Mouse (Mus musculus): ENCODE results near the gene Mvp.

Mvp gene

GRCm38 (mm10) chr7:127019306-127019960 lies 5.0 kb upstream of the Mvp start:
- 36% methylated on average over 14 of the region's 14 CpGs for WGBS

- WGBS: 65% methylated on average over 15 of the region's 15 CpGs
Measured at GRCm38 (mm10) chr7:127018416-127019305, 4.2 kb upstream of the Mvp start.

DNA sequence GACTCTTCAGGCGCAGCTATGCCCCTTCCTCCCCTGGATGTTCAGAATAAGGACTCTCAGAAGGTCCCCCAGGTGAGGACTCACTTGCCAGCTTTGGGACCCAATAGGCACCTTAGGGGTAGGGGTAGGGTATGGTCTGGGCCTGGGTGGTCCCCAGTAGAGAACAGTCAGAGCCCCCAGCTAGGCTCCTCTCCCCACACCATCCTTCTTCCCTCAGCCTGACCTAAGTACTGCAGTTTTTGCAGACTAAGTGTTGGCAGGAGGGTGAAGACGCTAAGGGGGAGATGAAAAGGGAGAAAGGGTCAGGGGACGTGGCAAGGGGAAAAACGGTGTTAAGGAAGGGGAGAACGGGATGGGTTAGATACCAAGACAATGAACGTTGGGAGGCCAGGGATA lies 3.5 kb upstream of the Mvp start:
- 33% methylated on average over 6 of the region's 6 CpGs for WGBS

DNA sequence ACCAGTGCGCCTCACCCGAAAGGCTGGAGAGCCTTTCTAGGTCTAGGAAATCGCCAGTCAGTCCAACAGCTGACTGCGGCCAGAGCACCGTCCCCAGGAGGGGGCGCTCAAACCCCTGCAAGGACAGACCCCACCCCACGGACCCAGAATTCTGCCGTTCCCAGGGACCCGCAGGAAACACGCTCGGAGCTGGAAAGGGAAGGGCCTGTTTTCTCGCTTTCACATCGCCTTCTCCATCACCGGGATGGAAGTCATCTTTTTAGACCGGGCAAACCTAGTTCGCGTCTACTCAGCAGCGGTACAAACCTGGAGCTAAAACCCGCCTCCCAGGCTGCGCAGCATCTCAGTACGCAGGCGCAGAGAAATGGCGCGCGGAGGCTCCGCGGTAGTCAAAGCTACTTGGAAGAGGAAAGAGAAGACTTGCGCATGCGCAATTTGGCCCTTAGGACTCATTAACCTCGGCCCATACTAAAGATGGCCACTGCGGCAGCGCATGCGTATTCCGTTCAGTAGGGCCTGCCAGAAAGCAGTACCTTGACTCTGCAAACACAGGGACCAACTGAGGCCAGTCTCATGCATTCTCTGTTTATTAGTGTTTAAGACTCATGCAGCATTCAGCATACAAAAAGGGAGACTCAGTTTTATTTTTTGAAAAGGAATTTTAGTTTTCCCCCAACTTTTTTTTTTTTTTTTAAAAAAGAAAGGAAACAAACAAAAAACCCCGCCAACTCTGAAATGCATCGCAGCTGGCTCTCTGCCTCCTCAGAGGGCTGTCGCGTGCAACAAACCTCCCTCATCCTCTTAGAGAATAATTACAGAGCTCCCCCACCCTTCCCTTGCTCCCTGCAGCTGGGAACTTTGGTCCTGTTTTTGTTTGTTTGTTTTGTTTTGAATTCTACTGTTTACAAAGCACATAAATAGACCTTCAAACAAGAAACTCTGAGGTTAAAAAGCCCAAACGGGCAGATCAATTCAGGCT lies 2.8 kb upstream of the Mvp start, which contains the start of gene Pagr1a:
Gene Pagr1a (minus strand): TSS at position 382 of the 979 bp plus-strand sequence.
- WGBS: under 1% methylated on average over 39 of the region's 39 CpGs

GRCm38 (mm10) chr7:127016486-127016938 lies 2.1 kb upstream of the Mvp start:
- WGBS: 2% methylated on average over 22 of the region's 22 CpGs

DNA sequence TGATC lies 1.9 kb upstream of the Mvp start, which contains the start of gene Pagr1b:
Gene Pagr1b (minus strand): TSS at position 4 of the 5 bp plus-strand sequence.

DNA sequence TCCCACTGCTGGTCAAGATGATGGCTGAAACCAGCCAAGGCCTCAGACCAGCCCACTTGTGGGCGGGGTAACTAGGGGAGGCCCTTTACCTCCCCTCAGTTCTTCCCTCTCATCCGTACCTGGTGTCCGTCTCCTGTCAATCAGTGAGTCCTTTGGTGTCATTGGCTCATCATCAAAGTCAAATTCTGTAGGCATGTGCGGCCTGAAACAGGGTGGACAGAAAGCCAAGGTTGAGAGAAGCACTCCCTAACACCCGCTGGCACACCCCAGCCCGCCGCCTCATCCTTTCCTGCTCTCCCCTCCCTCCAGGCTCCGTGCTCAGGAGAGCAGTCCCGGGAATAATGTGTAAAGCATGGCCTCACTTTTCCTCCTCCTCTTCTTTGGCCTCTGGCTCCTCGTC lies 1.7 kb upstream of the Mvp start:
- WGBS: 3% methylated on average over 10 of the region's 10 CpGs

GRCm38 (mm10) chr7:127014993-127015392 lies 572 bp upstream of the Mvp start:
- WGBS: 87% methylated on average over 12 of the region's 12 CpGs

DNA sequence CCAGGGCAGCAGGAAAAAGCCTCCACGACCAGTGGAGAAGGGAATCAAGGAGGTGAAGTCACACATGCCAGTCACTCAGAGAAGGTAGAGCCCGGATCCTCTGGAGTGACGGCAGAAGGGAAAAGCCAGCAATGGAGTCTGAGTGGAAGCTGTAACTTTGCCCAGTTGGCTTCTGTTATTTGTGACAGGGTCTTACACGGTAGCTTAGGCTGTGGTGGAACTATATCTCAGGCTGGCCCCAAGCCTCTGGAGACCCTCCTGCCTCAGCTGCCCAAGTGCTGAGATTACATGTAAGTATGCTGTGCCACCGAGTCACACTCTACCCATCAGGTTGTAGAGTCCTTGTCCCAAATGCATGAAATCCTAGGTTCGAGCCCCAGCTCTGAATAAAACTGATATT lies 1.0 kb downstream of the Mvp start:
- 87% methylated on average over 6 of the region's 6 CpGs for WGBS

DNA sequence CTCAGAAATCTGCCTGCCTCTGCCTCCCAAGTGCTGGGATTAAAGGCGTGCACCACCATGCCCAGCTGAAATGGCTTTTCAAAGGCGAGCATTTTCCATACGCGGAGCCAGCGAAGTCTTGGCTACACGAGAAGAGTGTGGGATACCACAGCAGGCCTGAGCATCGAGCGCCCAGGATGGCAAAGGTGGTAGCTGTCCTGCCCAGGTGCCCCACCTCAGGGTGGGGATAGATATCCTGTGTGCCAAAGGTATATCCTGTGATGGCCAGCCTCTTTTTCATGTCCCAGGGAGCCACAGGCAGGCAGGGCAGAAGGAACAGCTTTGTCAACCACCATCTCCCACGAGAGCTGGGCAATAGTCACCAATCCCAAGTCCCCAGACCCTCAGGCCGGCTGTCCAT lies 1.6 kb downstream of the Mvp start:
- 93% methylated on average over 10 of the region's 10 CpGs for WGBS

GRCm38 (mm10) chr7:127012374-127012773 lies 2.0 kb downstream of the Mvp start:
- WGBS: 79% methylated on average over 6 of the region's 6 CpGs

- WGBS: 67% methylated on average over 2 of the region's 2 CpGs
Measured at GRCm38 (mm10) chr7:127011717-127012116, 2.7 kb downstream of the Mvp start.

- whole genome bisulfite sequencing: 93% methylated on average over 2 of the region's 2 CpGs
Measured at GRCm38 (mm10) chr7:127011051-127011450, 3.4 kb downstream of the Mvp start.

GRCm38 (mm10) chr7:127009307-127010085 lies 4.9 kb downstream of the Mvp start:
- WGBS: 62% methylated on average over 17 of the region's 17 CpGs

DNA sequence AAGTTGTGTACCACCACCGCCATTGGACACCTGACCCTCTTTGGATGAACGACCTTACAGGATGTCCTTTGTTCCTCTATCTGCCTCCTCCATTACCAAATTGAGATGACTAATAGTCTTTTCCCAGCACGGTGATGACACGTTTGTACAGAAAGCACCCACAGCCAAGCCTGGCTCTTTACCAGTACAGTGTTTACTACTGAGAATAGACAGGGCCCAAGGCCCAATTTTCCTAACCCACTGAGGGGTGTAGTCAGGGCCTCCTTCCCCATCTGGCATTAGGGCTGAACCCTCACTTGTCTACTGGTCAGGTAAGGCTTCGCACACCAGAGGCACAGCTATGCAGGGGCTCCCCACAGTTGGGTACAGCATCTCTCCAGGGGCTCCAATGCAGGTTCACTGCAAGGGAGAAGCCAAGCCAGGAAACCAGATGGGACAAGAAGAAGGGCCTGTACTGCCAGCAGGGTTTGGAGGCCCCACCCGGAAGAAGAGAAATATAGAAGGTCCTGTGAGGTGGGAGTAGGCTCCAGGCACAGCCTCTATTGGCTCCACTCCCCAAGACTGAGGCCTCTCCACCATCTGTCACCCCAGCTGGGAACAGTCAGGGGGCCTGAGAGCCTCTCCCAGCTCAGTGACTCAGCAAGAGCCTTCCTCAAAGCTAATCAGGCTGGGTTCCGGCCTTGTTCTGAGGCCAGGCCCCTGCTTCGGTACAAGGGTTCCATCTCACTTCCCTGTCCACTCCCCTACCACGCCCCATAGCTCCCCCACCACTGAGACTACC lies 6.0 kb downstream of the Mvp start:
- WGBS: 35% methylated on average over 9 of the region's 9 CpGs

GRCm38 (mm10) chr7:127007313-127008024 lies 7.0 kb downstream of the Mvp start:
- 78% methylated on average over 6 of the region's 6 CpGs for WGBS

DNA sequence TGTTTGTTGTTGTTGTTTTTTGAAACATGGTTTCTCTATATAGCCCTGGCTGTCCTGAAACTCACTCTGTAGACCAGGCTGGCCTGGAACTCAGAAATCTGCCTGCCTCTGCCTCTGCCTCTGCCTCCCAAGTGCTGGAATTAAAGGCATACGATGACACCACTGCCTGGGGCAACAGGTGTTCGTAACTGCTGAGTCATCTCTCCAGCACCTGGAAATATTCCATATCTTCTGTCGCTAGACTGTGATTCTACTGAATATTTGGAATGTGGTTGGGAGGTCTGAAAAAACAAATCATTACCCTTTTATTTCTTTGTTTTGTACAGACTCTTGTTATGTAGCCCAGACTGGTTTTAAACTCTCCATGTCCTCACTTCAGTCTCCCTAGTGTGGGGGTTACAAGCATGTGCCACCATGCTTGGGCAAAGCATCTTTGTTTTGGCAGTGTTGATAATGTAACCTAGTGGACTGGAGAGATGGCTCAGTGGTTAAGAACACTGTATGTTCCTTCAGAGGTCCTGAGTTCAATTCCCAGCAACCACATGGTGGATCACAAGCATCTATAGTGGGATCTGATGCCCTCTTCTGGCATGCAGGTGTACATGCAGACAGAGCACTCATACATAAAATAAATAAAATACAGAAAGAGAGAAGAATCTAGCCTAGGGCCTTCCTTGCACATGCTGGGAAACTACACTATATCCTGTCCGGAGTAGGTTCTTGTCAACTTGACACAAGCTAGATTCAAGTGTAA lies 10.1 kb downstream of the Mvp start:
- WGBS: 70% methylated on average over 4 of the region's 4 CpGs

GRCm38 (mm10) chr7:127003620-127004019 lies 10.8 kb downstream of the Mvp start:
- 79% methylated on average over 5 of the region's 5 CpGs for WGBS

DNA sequence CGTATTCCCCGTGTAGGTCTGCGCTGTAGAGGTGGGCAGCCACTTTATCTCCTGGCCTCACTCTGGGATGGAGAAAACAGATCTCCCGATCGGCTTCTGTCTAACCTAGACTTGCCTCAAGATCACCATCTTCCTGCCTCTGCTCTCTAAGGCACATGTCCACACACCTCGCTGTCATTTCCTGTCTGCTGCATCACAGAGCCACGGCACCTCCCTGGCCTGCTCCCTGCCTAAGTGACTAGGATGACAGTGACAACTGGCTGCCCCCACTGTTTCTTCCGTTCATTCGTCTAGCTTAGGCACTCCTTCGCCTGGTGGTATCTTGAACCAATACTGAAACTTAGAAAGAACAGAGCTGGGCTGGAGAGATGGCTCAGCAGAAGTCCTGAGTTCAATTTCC lies 14.9 kb downstream of the Mvp start:
- 83% methylated on average over 10 of the region's 10 CpGs for WGBS

DNA sequence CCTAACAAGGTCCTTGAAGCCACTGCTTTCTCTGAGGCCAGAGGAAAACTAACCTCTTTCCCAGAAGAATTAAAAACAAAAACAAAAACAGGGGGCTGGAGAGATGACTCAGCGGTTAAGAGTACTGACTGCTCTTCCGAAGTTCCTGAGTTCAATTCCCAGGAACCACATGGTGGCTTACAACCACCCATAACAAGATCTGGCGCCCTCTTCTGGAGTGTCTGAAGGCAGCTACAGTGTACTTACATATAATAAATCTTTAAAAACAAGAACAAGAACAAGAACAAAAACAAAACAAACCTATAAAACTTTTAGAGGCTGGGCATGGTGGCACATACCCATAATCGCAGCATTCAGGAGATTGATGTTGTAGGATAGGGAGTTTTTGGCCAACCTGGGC lies 18.0 kb downstream of the Mvp start:
- 87% methylated on average over 4 of the region's 4 CpGs for WGBS
